Mouse (Mus musculus) gastrocnemius, adult 8-10 months (tissue): ENCODE results near the gene Ccdc146. TPM values are rescaled to one million over a fixed set of nuclear protein-coding genes. Genes with fewer than 3 reads are reported as not detected.
"Not testable (repeated sequence)": the region's sequence is repeated elsewhere in the genome, so short reads cannot be mapped to it uniquely, and the experiment has no call there.

Experiments
- DNase-seq, 2 experiments: peaks; one replicate each; pipeline ENCODE4 v3.0.0; 2022; ENCODE audit warnings: low spot score in 2 of 2
- total RNA-seq, 4 experiments: library from RNA; stranded (reverse); gene quantifications; 2 replicates each; pipeline ENCODE4 v1.2.4; 2022

The Ccdc146 gene
- total RNA-seq, 4 experiments from 2014 or later: 2.8 to 4.4 (median 3.1) TPM

DNA sequence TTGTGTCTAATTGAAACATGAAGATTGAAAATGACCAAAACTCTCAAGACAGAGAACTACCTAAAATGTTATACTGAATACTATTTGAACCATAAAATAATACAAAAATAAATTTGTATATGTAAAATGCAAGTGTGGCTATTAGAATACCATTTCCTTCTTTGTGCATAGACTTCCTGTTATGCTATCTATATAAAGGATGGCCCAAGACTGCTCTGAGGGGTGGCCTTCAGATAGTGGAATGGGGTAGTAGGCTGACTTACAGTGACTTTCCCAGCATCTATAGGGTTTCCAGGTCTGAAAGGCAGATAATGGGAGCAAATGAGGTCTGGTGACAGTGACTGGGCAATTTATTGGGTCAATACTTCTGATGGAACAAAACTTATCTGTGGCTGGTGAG, 37.1 kb downstream of the Ccdc146 start:
- DNase-seq: no peak

DNA sequence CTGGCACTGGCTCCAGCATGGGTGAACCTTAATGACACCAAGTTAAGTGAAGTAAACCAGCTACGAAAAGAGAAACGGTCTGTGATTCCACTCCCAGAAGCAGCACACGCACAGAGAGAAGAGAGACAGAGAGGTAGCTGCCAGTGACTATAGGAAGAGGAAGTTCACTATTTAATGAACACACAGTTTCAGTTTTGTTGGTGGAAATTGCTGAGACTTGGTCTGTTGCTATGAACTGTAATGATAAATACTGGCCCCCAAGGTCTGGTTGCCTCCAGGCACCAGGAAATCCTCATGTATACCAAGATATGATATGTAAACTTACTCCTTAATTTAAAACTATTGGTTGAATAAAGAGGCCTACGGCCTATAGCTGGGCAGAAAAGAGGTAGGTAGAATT, 38.0 kb downstream of the Ccdc146 start:
- no peak for DNase-seq

DNA sequence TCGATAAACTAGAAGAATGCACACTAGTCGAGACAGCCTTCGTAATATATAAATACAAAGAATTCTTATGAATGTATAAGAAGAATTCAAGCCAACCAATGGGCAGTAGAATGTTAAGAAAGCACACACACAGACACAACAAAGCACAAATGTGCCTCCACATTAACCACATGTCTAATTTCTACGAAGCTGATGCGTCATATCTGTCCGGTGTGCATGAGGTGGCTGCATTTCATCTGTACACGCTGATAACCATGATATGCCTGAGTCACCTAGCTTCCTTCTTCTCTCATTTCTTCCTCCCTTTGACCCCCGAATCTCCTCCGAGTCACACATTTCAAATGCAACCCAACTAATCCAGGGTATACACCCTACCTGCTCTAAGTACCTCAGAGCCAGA, 39.5 kb downstream of the Ccdc146 start:
- no peak for DNase-seq

DNA sequence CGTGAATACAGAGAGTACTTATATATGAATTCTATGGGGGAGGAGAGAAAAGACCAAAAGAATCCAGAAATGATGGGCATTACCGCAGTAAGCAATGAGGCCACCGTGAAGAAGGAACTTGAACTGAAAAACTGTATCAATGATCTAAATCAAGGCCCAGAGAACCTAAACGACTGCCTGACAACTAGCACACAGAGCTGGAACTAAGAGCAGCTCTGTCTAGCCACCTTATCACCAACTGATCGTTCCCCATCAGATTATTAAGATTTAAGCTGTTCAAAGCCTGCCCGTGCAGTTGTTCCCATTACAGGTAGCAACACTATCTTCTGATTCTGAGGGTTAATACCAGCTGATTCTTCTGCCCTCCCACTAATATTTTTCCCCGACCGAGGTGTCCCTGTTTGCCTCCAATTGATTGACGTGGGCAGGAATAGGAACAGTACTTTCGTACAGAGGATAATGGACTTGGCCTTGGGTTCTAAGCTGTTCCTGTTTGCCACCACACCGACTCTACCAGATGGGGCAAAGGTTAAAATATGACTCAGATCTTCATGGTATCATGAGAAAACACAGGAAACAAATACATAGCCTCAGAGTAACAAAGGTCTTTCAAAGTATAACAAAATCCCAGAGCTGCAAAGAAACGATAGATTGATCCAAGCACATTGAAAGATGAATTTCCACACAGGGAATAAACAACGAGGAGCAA, 40.1 kb downstream of the Ccdc146 start:
- no peak for DNase-seq

DNA sequence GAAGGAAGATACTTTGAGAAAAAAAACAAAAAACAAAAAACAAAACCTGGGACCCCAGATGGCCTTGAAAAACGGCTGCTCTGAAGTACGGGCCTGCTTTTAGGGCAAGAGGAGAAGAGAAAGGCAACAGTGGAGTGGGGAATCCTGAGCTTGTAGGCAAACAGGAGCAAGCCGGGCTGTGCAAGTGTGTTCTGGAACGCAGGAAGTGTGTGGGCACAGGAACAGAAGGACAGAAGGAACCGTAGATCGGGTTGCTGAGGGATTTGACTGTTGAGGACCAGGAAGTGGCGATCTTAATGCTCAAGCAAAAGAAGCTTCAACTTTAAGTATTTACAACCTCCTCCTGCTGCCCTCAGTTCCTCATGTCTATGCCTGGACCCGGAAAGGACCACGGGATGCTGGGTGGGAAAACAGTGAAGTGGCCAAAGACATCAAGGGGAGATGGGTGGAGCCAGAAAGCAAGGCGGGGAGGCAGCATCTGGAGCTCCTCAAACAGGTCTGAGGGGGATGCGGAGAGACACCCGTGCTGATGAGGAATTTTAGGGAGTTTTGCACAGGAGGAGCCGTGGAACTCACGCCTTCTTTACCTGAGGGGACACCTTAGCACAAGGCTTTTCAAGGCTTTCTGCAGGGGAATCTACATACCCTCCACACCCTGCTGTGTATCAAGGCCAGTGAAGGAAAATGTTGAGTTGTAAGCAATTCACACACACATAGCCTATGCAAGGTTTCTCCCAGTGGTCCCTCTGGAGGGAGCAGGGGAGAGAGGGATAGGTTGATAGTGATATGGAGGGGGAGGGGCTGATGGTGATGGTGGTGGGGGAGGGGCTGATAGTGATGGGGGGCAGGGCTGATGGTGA, 40.9 kb downstream of the Ccdc146 start:
- no peak for DNase-seq

DNA sequence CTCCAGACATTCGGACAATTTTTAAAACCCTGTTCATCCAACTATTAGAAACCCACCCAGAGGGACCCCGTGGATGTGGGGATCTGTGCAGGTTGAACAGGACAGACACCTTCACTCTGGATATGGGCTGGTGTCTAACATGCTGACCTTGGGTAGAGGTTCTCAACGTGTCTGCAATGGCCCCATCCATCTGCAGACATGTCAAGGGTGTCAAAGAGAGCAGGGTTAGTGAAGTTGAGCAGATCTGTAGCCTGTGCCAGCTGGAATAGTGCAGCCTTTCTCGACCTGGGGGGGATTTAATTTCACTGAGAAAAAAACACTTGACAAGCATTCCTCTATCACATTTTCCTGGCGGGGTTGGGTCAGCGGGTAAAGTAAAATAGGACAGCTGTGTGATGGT, 41.8 kb downstream of the Ccdc146 start:
- no peak for DNase-seq

DNA sequence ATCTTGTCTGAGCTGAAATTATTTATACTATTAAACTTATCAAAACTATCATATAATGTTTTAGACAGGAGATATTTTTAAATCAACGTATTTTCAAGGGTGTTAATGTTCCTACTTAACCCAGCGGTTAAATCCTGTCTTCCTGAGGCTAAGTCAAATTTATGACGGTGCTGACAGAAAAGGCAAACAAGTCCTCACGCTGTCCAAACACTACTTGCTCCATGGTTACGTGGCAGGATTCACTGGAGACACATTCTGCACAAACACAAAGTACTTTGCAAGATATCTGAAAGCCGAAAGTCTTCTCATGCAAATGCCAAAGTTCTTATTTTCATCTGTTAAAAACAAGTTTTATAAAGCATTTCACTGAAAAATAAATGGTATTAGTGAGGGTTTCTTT, 42.5 kb downstream of the Ccdc146 start:
- DNase-seq: no peak

DNA sequence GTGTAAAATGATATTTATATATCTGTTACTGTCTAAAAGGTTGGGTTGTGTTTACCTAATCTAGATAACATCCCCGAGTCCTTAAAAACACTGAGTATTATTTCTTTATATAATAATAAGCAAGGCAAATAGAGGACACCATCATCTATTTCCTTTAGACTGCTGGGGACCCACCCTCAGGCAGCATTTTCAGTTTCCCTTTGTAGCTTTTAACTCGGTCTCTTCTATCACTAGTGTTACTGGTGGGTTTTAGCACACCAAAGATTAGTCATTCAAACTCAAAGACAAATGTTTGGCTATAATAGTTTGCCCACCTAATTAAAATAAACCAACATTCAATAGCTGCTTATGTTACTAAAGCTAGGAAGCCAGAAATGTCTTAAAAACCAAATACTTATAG, 46.1 kb downstream of the Ccdc146 start:
- no peak for DNase-seq

DNA sequence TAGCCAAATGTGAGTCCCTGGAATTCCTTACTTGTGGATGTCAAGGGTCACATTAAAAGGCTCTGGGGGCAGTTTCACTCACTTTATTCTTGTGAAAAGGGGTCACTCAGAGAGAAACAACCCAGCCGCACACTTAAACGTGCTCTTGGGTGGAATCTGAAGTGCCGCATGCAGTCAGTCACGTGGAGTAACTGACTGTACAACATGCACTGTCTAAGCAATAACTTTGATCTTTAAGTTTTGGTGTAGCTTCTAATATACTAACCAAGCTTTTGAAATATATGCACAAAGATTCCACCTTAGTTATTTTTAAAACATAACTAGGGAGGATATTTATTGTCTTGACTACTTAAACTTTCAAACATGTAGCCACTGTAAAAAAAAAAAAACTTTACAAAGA, 47.5 kb downstream of the Ccdc146 start:
- DNase-seq: no peak

DNA sequence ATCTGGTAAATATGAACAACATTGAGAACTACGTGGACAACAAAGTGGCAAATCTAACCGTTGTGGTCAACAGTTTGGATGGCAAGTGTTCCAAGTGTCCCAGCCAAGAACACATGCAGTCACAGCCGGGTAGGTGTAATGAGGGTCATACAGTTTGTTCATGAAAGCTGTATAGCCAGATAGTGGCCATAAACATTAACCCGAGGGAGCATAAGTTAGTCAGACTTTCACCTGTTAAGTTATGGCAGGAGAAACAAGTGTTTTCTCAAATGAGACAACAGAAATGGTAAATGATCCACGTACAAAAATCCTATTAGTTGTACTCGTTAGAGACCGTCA, 51.3 kb downstream of the Ccdc146 start:
- no peak for DNase-seq

DNA sequence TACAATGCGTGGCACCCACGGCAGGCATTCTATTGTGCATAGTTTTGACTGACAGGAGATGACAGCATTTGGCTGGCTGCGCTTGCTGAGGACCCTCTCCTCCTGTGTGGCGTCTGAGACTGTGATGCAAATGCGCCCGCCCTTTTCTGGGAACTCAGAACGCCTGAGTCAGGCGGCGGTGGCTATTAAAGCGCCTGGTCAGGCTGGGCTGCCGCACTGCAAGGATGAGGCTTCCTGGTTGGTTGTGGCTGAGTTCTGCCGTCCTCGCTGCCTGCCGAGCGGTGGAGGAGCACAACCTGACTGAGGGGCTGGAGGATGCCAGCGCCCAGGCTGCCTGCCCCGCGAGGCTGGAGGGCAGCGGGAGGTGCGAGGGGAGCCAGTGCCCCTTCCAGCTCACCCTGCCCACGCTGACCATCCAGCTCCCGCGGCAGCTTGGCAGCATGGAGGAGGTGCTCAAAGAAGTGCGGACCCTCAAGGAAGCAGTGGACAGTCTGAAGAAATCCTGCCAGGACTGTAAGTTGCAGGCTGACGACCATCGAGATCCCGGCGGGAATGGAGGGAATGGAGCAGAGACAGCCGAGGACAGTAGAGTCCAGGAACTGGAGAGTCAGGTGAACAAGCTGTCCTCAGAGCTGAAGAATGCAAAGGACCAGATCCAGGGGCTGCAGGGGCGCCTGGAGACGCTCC, 51.8 kb downstream of the Ccdc146 start, which contains the start of gene Fgl2:
Gene Fgl2, plus strand, starts transcription at position 150 of the 687 bp plus-strand sequence.
- DNase-seq: peak; percentile 14 to 36

DNA sequence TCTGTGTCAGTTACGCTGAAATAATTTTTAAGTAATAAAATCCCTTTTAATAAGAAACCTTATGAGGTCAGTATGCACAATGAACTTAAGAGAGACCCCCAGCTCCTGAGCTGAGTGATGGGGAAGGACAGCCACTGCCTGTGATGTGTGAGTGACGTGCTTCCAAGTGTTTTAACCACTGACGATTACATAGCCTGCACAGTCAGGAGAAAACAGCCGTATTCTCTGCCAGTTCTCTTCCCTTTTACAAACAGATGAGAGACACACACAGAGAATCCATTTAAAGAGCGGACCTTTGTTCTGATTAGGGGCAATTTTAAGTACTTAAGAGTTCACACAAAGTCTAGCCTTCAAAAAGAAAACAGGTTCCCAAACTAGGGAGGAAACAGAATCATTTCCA, 52.6 kb downstream of the Ccdc146 start:
- DNase-seq: no peak

DNA sequence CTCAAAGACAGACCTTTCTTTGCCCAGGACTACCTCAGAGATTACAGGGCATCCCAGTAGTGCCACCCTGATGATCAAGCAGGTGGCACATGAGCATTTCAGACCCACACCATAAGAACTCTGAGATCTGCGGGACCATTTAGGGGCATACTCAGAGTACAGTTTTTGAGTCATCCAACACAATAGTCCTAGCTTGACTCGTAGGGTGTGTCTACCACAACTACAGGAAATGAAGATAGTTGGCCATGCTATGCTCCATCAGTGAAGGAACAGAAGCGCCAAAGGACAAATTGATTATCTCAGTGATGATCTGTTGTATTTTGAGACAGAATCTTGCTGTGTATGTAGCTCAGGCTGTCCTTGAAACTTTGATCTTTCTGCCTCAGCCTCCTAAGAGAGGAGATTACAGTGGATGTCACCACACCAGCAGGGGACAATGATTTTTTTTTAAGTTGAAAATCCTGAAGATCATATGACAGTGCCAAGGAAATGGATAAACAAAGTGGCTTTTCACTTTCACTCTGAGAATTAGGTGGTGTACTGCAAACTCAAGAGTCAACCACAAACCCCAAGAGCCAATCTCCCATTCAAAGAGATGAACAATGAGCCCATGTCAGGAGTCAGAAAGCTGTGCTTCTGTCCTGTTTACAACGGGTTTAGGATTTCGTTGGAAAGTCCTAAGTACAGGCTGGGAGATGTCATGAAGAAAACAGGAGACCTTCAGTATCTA, 54.1 kb downstream of the Ccdc146 start:
- no peak for DNase-seq

DNA sequence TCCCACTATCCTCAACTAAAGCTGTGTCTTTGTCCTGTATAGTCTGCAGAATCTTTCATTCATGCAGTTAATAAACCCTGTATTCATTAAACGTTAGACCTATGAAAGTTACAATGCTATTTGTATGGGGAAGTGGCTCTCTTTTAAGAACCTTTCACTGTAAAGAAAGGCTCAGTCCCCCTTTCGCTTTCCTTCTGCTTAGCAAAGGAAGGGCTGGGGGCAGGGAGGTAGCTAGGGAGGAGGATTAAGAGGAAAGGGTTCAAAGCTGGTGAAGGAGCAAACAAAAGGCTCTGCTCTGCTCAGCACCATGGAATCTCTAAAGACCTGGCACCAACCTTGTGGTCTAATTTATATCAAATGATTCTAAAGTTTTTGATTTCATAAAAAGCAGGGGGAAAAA, 57.0 kb downstream of the Ccdc146 start:
- DNase-seq: no peak

DNA sequence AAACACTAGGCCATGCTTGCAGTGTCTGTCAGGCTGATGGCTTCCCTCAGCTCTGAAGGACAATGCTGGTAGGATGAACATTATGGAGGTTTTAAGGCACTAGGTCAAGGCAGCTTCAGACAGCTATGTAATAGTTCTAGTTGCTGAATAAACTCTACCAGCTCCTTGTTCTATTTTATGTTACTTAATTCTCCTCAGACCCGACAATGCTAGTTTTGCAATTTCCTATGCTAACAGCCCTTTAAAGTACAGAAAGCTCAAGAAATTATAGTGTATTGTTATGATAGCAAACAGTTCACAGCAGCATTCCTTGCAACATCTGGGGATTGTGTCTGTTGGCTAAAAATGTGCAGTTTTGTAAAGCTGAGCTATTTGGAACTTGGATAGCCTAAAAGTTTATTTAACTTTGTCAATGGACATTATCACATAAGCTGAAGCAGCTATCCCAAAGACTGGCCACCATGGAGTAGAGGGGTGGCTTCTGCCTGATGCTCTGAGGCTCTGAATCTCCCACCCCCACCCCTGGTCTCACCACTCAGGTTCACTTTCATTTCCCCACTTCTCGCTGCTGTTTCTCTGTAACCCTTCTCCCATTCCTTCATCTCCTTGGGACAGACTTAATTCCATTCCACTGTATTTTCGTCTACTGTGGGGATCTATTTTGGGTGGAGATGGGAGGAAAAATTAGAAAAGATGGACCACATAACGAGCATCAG, 58.0 kb downstream of the Ccdc146 start:
- DNase-seq: no peak

DNA sequence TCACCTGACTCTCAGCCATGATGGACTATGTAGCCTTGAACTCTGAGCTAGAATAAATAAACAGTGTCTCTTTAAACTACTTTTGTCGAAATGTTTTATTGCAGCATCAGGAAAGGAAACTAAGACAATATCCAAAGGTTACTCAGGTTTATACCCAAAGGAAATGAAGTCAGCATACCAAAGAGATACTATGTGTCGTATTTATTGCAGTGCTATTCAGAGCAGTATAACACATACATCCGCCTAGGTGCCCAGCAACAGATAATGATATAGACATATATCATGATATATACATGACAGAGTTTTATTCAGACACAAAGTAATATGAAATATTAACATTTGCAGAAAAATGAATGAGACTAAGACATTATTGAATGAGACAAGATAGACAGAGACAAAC, 61.1 kb downstream of the Ccdc146 start:
- DNase-seq: no peak

DNA sequence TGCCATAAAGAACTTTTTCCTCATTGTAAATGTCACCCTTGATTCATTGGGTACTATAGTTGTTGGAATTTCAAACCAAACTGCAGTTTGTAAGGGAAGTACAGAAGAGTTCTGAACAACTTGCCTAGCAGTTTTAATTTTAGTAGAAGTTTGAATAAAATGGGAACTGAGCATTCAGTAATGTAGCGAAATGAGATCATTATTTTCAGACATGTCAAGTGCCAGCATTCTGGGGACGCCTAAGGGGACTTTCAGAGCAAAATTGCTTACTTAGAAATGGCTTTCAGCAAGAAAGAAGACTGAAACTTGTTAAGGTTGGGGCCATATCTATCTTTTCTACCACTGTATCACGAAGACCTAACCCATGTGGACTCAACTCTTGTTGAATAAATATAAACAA, 65.8 kb downstream of the Ccdc146 start:
- DNase-seq: no peak

DNA sequence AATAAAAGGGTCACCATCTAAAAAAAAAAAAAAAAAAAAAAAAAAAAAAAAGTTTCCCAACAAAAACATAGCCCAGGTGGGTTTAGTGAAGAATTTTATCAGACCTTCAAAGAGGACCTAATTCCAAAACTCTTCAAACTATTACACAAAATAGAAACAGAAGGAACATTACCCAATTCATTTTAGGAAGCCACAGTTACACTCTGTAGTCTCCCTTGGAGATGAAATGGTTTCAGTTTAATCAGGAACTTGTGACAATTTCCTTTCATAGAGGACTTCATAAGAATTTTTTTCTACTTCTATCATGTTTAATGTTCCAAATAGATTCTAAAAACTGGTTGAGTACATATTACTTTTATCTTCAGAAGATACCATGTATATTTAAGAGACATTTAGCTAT, 72.8 kb downstream of the Ccdc146 start:
- no peak for DNase-seq

DNA sequence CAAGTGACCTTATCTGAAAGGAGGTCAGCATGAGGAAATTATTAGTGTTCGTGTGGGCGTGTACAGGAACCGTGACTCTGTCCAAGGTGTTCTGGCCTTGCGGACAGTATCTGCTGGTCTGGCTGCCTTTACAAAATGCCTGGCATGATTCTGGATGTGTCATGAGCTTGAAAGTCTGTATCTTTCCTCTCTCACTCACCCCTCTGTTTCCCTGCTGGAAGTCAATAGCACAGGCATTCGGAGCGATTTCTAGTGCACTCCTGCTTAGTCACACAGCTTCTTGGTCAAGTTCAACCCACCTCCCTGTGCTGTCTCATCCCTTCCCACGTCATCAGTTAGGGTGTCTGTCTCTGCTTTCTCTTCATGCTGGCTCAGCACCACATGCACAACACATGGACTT, 76.1 kb downstream of the Ccdc146 start:
- peak in 1 of 2 experiments; percentile 17 for DNase-seq

DNA sequence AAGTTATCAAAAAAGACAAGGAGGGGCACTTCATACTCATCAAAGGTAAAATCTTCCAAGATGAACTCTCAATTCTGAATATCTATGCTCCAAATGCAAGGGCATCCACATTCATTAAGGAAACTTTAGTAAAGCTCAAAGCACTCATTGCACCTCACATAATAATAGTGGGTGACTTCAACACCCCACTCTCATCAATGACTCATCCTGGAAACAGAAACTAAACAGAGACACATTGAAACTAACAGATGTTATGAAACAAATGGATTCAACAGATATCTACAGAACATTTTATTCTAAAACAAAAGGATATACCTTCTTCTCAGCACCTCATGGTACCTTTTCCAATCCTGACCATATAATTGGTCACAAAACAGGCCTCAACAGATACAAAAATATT, 82.2 kb downstream of the Ccdc146 start:
- DNase-seq: not testable (repeated sequence)

DNA sequence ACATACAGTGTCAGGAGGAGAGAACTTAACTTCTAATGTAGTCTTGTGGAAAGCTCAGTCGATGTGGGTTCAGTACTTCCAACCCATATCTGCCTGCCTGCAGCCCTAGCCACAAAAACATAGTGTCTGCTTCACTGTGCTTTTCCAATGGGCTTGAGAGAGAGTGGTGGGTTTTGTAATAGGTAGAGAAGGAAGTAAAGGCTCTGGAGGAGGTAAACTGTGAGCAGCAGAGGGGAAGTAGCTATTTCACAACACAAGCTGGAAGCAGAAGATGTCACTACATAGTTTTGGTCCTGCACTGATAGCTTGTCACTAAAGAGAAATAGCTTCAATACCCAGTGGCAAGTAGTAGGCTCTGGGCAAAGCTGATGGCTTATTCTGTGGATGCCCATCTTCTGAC, 92.4 kb downstream of the Ccdc146 start:
- DNase-seq: no peak
